Mouse (Mus musculus) gastrocnemius, postnatal 4 days (tissue): ENCODE data around the gene Ric1. TPM values are rescaled to one million over a fixed set of nuclear protein-coding genes. Genes with fewer than 3 reads are reported as not detected.

Experiments
- DNase-seq, 2 experiments: peaks; one replicate each; pipeline ENCODE4 v3.0.0; 2021 to 2022; ENCODE audit warnings: low spot score in 2 of 2, mixed read lengths in 2 of 2
- long read RNA-seq, 2 experiments: library from polyadenylated mRNA; stranded (forward); transcript quantifications; one replicate each; pipeline ENCODE4 v2.0.0; 2021
- total RNA-seq, 2 experiments: library from RNA; stranded (reverse); gene quantifications; 2 replicates each; pipeline ENCODE4 v1.2.3; 2021

Gene Ric1
- 10 to 100 TPM; 34.2 to 40.2 TPM for total RNA-seq
- long read RNA-seq, experiment 1, full-length matches to known transcripts: 3 of 5 reads
- long read RNA-seq, experiment 1, partial matches to known transcripts: 0 of 5 reads
- long read RNA-seq, experiment 1, other reads (novel, unspliced or antisense): 2 of 5 reads
- long read RNA-seq, experiment 2, full-length matches to known transcripts: 4 of 6 reads
- long read RNA-seq, experiment 2, partial matches to known transcripts: 0 of 6 reads
- long read RNA-seq, experiment 2, other reads (novel, unspliced or antisense): 2 of 6 reads

DNA sequence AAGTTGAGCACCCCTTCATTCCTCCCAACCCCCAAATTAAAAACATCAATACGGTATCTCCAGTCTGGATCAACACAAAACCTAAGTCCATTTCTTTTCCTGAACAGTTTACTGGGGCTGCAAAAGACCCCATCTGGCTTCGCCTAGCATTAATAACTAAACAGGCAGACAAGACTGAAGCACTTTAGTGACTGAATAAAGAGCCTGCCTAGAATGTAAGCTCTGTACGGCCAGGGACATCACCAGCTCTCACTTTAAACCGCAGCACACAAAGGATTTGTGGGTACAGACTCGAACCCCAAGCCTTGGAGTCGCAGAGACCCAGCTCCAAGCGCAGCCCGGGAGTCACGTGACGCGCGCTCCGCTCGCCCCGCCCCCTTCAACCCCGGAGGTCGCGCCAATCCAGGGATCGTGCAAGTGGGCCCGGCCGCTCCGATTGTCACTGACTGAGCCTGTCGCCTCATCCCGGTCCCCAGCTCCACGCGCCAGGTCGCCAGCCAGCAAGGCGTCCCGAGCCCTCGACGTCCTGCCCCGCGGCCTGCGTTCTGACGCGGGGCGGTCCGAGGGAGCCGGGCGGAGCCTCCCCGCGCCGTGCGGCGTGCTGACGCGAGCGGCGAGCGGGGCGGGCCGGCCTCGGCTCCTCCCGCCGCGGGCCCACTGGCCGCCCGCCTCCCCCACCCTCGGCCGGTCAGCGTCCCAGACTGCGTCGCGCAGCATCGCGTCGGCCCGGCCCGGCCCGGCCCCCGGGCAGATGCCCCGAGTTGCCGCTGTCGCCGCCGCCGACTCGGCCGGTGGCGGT, at the start of gene Ric1:
TSS of gene Ric1 (plus strand) at position 646 of the 799 bp plus-strand sequence.
- DNase-seq: peak; percentile 87 to 91

GRCm38 (mm10) chr19:29472424-29472823, 49.7 kb upstream of the Ric1 start:
- no peak for DNase-seq

- no peak for DNase-seq
Measured at GRCm38 (mm10) chr19:29472946-29473345, 49.1 kb upstream of the Ric1 start.

- no peak for DNase-seq
Measured at GRCm38 (mm10) chr19:29474803-29475202, 47.3 kb upstream of the Ric1 start.

DNA sequence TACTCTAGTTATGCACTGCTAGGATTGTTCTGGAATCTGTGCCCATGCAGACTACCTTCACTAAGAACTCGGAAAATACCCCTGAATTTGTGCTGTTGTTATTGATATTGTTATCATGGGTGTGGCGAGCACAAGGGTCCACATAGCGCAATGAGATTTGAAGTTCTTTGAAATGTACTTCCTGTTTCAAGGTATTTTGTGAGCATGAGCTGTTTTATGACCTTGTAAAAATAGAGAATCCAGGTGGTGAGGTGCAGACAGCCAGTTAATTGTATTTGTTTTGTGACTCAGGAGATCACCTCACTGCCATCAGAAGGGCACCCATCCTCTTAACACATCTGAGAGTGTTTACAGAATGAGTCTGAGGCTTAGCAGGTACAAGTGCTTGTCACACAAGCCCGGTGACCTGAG, 46.9 kb upstream of the Ric1 start:
- DNase-seq: no peak

DNA sequence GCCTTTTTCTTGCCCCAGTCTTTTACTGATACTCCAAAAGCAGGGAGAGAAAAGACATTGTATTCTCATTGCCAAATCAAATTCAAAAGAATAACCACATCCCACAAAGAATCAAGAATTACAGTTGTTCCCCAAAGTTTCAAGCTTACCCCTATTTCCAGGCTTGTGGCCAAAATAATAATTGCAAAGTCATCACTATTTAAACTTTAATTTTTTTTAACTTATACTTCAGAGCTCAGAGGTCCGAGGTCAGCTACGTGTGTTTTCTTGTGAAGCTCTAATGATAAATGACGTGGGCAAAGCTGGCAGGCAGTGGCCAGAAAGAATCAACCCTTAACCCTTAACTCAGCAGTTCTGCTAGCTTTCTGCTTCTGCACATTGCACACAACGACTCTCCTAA, 43.5 kb upstream of the Ric1 start:
- no peak for DNase-seq

GRCm38 (mm10) chr19:29481578-29481977, 40.5 kb upstream of the Ric1 start:
- DNase-seq: no peak

GRCm38 (mm10) chr19:29482148-29482547, 39.9 kb upstream of the Ric1 start:
- no peak for DNase-seq

GRCm38 (mm10) chr19:29482637-29483036, 39.4 kb upstream of the Ric1 start:
- no peak for DNase-seq

- no peak for DNase-seq
Measured at GRCm38 (mm10) chr19:29483386-29483785, 38.7 kb upstream of the Ric1 start.

GRCm38 (mm10) chr19:29484537-29484936, 37.5 kb upstream of the Ric1 start:
- no peak for DNase-seq

DNA sequence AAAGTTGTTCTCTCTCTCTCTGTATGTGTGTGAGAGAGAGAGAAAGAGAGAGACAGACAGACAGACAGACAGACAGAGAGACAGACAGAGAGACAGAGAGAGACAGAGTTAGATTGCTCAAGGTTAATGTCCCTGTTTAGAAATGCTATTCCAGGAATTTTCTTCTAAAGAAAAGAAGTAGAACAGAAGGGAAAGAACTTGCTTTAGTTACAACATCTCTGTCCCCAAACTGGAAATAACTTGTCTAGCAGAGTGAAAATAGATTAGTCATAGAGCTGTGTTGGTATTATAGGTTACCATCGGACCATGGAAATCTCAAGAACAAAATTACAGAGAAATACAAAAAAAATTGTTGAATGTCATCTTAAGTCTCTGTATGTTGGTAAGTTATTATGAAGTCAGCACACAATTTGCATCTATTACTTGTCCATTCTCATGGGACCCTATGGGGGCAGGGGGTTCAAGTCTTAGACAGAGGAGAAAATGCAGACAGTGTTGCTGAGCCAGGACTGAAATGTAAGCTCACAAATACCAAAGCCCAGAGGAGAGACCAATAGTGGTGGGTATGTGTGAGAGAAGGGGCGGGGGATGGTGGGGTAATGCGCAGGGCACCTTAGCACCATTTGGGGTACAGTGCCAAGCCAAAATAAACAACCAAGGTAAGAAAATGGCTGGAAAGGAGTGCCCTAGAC, 36.7 kb upstream of the Ric1 start:
- DNase-seq: no peak

DNA sequence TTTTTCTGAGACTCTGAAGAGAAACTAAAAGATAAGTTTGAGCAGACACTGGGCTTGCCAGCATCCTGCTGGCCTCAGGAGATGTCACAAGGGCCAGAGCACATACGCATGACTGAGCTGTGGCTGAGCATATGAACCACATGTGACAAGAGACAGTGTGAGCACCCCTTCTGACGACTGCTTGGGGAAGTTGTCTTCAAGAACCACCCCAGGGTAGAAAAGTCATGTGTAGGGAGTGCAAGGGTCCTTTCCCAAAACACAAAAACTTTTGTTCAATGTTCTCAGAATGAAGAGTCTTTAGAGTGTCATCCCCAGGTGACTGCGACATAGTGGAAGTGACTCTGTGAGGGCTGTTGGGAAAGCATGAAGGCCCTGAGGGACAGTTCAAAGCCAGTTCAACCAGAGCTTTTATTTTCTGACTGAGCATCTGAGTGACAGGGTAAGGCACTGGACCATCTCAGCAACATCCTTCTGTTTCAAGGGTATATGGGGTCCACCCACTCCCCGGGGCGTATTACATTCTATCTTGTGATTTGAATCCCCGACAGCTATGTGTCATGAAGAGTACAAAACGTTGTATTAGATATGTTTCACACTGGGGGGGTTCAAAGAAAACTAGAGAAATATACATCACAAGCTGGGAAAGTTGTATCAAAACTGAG, 35.4 kb upstream of the Ric1 start:
- no peak for DNase-seq

GRCm38 (mm10) chr19:29487326-29488072, 34.6 kb upstream of the Ric1 start:
- DNase-seq: no peak

DNA sequence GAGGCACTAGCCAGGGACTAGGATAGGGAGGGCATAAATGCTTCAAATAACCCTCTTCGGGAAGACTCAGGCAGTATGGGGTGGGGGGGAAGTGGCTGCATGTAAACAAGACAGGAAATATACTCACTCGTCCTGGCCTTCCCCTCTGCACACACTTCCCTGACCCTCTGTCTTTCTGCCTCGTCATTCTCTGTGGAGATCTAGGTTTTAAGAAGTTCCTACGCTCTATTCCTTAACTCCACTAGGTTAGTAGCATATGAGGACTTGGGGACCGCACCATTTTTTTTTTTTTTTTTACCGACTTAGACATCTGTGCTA, 34.0 kb upstream of the Ric1 start:
- DNase-seq: no peak

DNA sequence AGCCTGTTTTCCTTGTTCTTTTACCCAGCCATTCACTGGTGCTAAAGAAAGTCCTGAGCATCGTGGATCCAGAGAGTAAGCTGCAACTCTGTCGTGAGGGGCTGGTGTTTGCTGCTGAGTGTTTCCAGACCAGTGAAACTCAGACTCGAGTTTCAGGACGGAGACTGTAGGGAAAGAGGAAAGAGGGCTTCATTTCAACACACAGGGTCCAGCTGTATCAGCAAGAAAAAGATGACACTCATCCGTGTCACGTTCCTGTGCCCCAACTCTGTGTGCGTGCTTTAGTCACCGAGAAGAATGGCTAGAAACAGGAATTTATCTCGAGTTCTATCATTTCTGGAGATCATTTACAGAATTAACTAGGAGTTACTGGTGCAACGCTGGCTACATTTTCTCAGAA, 33.7 kb upstream of the Ric1 start:
- no peak for DNase-seq

GRCm38 (mm10) chr19:29489785-29490284, 32.2 kb upstream of the Ric1 start:
- DNase-seq: no peak

DNA sequence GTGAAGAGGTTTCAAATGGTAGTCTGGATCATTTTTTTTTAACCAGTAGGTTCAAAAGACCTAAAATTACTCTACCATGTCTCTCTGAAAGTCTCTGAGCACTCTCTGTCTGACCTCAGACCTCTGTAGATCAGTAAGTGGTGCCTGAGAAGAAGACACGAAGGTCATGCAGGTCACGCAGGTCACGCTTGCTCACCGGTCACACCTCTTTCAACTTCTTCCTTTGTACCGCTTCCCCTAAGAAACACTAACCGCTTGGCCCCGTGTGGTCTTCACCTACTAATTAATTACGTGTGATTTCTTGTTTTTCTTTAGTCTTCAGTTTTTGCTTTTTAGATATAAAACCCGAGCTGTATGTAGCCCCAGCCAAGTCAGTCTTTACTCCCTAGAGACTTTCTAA, 30.6 kb upstream of the Ric1 start:
- no peak for DNase-seq

DNA sequence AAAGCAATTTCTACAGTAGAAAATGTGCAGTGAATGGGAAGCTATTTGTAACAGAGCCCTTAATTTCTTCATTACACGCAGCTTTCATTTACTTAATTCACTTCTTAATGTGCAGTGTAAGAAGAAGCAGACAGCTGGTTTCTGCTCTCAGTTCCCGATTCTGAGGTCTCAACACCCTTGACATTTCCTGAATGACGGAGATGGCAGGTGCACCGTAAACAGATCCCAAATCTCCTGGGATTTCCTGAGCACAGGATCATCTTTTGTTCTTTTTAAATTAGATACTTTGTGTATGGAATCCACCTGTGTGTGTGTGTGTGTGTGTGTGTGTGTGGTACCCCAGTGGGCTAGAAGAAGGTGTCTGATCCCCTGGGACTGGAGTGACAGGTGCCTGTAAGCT, 27.6 kb upstream of the Ric1 start:
- no peak for DNase-seq

- DNase-seq: no peak
Measured at GRCm38 (mm10) chr19:29496001-29496597, 26.0 kb upstream of the Ric1 start.
